Mouse (Mus musculus) limb, embryonic 13.5 days (tissue): ENCODE data around the gene Tll2. TPM values are rescaled to one million over a fixed set of nuclear protein-coding genes. Genes with fewer than 3 reads are reported as not detected.

Source experiments
- ATAC-seq: fragments of 200-750 bp; cut with Nextera tagmentation; 2 replicates; pipeline ENCODE4 v1.8.0; 2017; ENCODE audit warnings: low read depth, moderate number of reproducible peaks, moderate TSS enrichment; ENCODE audit not compliant: low FRiP score
- H3K27ac ChIP-seq: fragments of 300-500 bp; sonication (generic); 2 replicates; pipeline ENCODE4 v1.5.1; 2015; ENCODE audit warnings: inconsistent platforms, mild to moderate bottlenecking, moderate library complexity
- H3K27me3 ChIP-seq: fragments of 300-500 bp; sonication (generic); 2 replicates; pipeline ENCODE4 v1.6.1; 2015; ENCODE audit warnings: mild to moderate bottlenecking, inconsistent platforms
- H3K36me3 ChIP-seq: fragments of 300-500 bp; sonication (generic); 2 replicates; pipeline ENCODE4 v1.6.1; 2015; ENCODE audit warnings: inconsistent platforms, mild to moderate bottlenecking, moderate library complexity
- H3K4me1 ChIP-seq: fragments of 300-500 bp; sonication (generic); 2 replicates; pipeline ENCODE4 v1.6.1; 2015; ENCODE audit warnings: inconsistent platforms
- H3K4me2 ChIP-seq: fragments of 300-500 bp; sonication (generic); replicated peaks from 2 replicates; pipeline ENCODE4 v1.6.1; 2015; ENCODE audit warnings: inconsistent platforms, mild to moderate bottlenecking, moderate library complexity
- H3K4me3 ChIP-seq: fragments of 300-500 bp; sonication (generic); 2 replicates; pipeline ENCODE4 v1.5.1; 2015; ENCODE audit warnings: moderate library complexity, mild to moderate bottlenecking, inconsistent platforms
- H3K9ac ChIP-seq: fragments of 300-500 bp; sonication (generic); 2 replicates; pipeline ENCODE4 v1.6.1; 2015; ENCODE audit warnings: mild to moderate bottlenecking, inconsistent platforms
- H3K9me3 ChIP-seq: fragments of 300-500 bp; sonication (generic); 2 replicates; pipeline ENCODE4 v1.6.1; 2016; ENCODE audit warnings: inconsistent platforms
- WGBS: fragments of 180-500 bp; shearing (Covaris S2); methylation state at CpG from one replicate; pipeline ENCODE4 v1.1.7; 2015; 5-methylcytosine and 5-hydroxymethylcytosine counted together
- polyA plus RNA-seq: library from polyadenylated mRNA; unstranded; fragments of >200 nt; fragmentation: Nextera tagmentation; extraction: Ambion mirVana; gene quantifications from 2 replicates; pipeline ENCODE4 v1.2.1, GENCODE M21; 2015

Gene Tll2
- polyA plus RNA-seq, 1 experiment from 2014 or later, result 1.1 TPM

DNA sequence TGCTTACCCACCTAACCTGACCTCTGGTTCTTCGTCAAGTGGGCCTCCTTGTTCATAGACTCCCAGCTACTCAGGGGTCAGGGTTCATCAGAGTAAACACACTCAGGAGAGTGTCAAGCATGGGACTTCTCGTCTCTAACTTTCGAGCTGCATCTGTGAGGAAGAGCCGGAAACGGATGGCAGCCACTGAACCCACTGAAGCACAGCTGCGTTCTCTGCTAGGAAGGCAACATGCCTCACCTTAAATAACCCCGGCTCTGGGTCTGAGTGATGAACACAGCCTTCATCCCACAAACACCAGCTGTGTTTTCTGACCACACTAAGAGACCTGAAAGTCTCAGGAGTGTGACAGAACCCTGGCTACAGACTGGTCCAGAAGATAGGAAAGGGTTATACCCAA lies 167.5 kb downstream of the Tll2 start:
- 84% methylated on average over 7 of the region's 7 CpGs for WGBS
- peaks cover 3% of the 10 kb centered on the region; the same call in 1 of the 2 replicates for H3K4me1 ChIP-seq
- H3K27ac ChIP-seq, result no peak overlapping the region
- ATAC-seq, result no peak
- no peak overlapping the region for H3K4me2 ChIP-seq
- H3K36me3 ChIP-seq, result no peaks in the 10 kb centered on the region
- H3K4me3 ChIP-seq, result no peak overlapping the region
- H3K27me3 ChIP-seq, result 0 out of 2 replicates have a peak, but pooled peaks cover 4% of the 10 kb centered on the region
- no peaks in the 10 kb centered on the region for H3K9me3 ChIP-seq
- H3K9ac ChIP-seq, result no peak overlapping the region

DNA sequence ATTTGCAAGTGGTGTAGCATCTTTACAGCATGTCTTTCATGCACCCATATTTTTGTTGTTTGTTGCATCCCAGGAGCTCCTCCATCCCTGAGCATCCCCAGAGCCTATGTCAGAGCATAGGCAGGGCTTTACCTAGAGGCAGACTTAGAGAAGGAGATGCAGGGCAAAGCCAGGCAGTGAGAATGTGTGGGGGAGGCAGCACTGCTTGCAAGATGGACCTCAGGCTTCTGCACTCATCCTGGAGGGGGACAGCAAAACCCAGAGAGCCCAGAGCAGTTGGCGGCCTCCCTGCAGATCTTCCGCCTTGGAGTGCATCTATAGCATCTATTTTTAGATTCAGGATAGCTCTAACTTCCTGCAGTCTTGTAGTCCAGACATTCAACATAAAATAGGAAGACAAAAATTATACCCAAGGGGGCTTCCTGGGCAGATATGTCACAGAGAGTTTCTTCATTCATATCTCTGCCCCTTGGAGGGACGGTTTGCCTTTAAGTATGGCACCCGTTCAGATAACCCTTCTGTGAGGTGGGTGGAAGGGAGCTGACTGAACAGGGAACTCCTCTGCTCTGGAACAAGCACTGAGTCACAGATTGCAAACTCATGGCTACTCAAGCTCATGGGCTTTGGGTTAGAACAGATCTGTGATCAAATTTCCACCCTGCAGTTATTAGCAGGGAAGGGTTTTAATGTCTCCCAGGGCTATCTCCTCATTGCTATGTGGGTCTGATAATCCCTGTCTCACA lies 170.7 kb downstream of the Tll2 start:
- H3K4me3 ChIP-seq, result no peak overlapping the region
- no peak overlapping the region for H3K27ac ChIP-seq
- H3K9ac ChIP-seq, result no peak overlapping the region
- no peak overlapping the region for H3K4me2 ChIP-seq
- 74% methylated on average over 4 of the region's 4 CpGs for WGBS
- H3K4me1 ChIP-seq, result peaks cover 6% of the 10 kb centered on the region; the same call in 1 of the 2 replicates
- peaks cover 8% of the 10 kb centered on the region; the same call in 1 of the 2 replicates for H3K27me3 ChIP-seq
- no peak for ATAC-seq
- no peaks in the 10 kb centered on the region for H3K36me3 ChIP-seq
- no peaks in the 10 kb centered on the region for H3K9me3 ChIP-seq

Other genes starting within 250 kb of the Tll2 start
- gene Blnk, start 212.3 kb downstream of the Tll2 start, polyA plus RNA-seq, result 0.51 and 0.66 TPM in 2 replicates
- gene Dntt, start 177.6 kb downstream of the Tll2 start, polyA plus RNA-seq, result not detected in 2 replicates
- not detected in 2 replicates for gene Opalin, start 129.7 kb downstream of the Tll2 start, polyA plus RNA-seq
- 133 and 135 TPM in 2 replicates for gene Tm9sf3, start 57.2 kb upstream of the Tll2 start, polyA plus RNA-seq
- gene Pik3ap1, start 178.3 kb upstream of the Tll2 start, polyA plus RNA-seq, result 1.9 TPM in 2 replicates